Mouse (Mus musculus): Measurements from ENCODE around the gene Vtcn1.

DNA sequence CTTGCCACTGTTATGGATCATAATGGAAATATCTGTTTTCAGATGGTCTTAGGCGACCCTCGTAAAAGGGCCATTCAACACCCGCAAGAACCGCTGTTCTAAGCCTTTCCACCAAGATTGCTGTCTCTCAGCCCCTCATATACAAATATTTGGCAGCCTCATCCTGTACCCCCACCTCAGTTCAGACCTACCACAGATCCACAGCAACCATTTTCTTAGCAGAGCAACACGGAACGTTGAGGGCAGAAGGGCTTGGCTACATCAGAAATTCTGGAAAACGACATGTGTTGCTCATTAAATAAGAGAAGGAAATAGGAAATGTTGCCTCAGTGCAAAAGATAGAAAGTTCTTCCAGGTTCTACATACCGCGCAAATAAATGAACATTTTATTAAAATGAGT lies 85.8 kb downstream of the Vtcn1 start:
- TF ChIP-seq CTCF (IDR thresholded peaks at IDR 0.05; ENCODE audit: control insufficient read depth, insufficient read depth, low read length) (no peak), POLR2A (IDR thresholded peaks at IDR 0.05; ENCODE audit: borderline replicate concordance, control insufficient read depth, low read depth, low read length) (no peak)

Measured in bone marrow, adult 2 months (tissue).